Mouse (Mus musculus) cerebellum, adult 18-20 months (tissue): ENCODE measurements around the gene Aim2.

Experiments used
- DNase-seq, 2 experiments: peaks; one replicate each; pipeline ENCODE4 v3.0.0; 2021

Gene Aim2

DNA sequence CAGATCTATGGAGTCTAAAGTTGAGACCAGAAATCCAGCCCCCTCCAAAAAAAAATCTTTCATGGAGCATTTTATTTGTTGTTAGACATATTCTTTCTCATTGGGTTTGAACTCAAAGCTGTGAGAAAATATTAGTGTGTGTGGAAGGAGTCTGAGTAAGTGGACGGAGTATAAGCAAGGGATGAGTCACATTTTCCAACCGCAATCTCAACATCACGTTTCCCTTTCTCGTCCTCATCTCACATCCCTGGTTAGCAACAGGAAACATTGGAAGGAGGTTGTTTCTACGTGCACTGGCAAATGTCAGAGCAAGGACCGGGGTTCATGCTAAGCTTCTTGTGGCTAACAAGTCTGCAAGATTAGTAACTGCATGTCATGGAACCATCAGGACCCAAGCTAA, 41.1 kb downstream of the Aim2 start:
- DNase-seq: no peak

DNA sequence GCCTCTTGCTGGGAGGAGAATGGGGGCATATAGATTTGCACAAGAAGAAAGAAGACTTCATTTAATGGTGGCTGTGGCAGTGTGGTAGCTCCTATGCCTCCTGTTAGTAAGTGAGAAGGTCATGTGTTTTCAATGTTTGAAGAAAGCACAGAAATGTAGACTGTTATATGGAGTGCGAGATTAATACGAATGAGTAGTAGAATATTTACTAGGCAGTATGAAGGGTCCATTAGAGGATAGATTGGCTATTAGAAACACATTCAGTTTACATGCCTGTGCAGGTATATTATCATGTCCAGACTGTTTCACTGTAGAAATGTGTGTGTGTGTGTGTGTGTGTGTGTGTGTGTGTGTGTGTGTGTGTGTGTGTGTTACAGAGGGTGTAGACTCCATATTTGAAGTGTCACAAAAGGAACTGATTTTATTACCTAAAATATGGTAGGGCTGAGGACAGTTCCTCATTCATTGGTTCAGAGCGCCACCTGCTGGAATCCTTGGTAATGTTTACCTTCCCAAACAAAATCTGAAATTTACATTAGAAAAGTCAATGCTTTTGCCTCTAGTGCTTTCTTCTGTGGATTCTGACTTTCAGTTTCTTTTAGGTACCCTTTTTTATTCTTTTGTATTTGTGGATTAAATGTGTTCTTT, 47.8 kb downstream of the Aim2 start:
- DNase-seq: peak; percentile 74 to 83

DNA sequence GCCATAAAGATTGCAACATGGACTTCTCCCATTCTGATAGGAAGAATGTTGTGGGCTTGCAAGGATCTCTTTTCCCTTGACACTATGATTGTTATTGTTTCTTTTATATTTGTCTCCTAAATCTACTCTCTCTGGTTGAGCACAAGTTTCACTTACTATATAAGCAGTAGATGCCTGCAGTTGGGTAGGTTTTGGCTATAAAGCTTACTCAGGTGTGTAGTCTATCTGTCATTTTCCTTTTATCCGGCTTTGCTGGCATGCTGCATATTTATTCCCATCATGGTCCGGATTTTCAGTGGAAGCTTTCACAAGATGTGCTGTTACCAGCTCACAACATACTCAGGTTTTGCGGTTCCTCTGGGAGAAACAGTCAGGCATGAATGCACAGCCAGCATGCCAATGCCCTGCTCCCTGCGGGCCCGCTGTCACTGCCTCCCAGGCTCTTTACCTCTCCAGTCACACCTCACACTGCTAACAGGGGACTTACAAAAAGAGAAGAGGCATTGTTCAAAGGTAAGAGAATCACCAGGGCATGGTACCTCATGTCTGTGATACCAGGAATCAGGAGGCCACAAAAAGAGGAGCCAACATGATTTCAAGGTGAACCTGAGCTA, 54.1 kb downstream of the Aim2 start:
- DNase-seq: no peak

DNA sequence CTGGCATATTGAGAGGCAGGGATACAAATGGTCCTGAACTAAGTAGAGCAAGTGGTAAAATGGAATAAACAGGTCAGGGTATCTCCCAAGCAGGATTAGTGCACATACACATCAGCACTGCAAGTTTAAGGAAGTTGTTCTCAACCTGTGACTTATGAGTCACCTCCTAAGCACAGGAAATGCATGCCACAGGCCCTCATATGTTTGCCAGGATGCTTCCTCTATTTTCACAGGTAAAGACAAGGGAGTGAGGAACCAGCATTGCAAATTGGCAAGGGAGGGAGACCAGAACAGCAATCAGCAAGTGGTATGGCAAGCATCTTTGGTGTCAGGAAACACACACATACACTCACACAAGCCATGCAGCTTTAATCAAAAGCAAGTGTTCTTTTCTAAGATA, 58.4 kb downstream of the Aim2 start:
- no peak for DNase-seq

DNA sequence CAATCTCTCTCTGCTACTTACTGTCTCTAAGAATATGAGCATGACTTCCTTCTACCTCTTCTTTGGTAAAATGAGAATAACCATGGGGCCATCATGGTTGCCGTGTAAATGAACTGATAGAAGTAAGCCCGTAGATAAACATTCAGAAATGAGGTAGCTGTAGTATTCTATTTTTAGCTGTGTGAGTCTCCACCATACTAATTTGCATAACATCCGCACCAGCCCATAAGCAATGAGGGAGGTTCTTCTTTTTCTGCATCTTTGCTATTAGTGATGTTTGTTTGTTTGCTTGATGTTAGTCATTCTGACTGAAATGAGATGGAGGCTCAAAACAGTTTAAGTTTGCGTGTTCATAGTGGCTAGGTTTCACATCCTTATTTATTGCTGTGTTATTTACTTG, 61.2 kb downstream of the Aim2 start:
- no peak for DNase-seq

DNA sequence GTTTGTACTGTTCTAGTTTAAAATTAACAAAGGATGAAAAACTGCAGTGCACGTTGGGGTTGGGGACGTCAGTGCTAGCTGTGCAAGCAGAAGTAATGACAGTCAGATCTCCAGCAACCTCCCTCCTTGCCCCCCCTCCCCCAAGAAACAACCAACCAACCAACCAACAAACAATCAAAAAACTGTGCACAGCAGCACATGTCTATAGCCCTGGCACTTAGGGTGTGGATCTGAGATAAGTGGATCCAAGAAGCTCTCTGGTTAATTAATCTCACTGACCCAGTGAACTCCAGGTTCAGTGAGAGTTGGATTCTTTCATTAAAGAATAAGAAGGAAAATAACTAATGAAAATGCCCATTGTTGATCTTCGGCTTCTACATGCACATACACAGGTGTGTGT, 64.0 kb downstream of the Aim2 start:
- DNase-seq: no peak

DNA sequence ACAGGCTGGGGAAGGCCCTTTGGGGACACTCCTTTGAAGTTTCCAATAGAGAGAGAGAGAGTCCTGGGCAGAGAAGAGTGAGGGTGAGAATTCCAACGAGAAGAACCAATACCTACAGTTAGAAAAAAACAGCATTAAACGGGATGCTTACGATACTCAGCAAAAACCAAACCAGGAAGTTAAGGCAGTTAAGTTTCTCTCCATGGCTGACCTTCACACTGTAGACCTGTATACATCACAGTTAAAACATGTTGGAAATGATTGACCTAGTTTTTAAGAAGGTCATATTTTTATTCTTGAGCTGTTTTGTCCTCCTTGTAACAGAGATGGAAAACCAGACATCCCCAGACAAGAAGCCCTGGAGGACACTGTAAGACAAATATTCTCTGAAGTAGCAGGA, 67.8 kb downstream of the Aim2 start:
- no peak for DNase-seq

DNA sequence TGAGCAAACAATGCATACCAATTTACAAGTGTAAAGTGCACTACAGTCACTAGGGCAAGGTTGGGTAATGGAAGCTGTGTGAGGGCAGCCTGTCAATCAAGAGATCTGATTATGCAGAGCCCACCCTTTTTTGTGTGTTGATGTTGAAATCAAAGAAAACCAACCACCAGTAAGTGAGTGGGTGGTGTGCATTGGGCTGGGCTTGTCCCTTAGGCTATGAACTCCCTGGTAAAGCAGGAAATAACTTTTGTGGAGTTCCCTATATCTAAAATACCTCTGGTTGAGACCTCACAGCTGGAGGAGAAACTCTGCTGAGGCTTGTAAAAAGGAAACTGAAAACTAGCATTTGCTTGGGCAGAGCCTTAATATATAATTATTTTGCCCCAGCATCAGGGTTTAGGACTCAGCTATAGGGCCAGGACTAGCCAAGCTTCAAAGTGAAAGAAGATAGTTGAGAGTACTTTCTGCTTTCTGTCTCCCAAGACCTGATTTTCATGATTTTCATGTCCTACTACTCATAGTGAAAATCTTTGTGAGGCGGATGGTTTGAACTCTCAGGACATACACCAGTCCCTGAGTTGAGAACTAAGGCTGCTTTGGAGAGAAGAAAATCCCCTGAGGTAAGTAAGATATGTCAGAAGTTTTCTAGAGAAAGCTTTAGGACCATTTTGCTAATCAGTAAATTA, 68.4 kb downstream of the Aim2 start:
- no peak for DNase-seq

DNA sequence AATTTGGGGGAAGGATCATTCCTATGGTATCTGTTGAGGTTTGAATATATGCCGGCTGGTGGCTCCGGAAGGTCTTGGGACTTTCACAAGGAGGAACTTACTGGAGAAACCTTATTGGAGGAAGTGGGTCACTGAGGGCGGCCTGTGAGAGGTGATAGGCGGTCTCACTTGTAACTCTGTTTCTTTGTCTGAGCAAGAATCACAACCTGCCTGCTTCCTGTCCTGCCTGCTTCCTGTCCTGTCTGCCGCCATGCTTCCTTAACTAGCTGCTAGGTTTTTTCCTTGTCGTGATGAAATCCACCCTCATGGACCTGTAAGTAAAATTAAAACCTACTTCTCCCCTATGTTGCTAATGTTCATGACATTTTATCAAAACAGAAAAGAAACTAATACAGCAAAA, 69.7 kb downstream of the Aim2 start:
- DNase-seq: no peak

DNA sequence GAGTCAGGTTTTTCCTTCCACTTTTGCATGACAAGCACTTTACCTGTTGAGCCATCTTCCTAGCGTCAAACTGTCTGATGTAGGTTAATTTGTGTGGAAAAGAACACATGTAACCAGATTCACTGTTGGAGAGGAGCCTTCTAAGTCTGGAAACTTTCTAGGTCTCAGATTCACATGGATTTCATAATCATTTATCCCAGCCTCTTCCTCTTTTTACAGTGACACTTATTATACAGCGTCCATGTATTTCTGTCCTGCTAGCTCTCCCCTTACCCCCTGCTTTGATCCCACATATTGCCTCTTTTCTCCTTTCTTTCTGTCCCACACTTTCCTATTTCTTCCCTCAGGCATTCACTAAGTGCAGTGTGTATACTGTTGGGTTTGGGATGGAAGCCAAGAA, 75.7 kb downstream of the Aim2 start:
- DNase-seq: no peak

DNA sequence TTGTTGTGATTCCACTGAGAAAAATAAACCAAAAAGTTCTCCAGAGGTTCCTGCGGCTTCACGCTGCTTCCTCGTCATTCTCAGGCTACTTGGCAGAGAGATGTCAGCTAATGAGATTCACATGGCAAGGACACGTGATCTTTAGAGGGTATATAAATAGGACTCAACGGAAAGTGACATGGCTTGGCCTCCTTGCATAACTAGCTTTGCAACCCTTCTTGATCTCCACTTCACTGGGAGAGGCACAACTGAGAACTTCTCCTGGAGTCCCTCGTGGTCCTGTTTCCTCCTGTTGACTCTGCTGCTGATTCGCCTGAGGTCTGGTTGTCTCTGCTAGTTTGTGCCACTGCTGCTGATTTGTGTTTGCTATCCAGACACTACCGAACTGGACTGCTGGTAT, 76.7 kb downstream of the Aim2 start:
- no peak for DNase-seq

DNA sequence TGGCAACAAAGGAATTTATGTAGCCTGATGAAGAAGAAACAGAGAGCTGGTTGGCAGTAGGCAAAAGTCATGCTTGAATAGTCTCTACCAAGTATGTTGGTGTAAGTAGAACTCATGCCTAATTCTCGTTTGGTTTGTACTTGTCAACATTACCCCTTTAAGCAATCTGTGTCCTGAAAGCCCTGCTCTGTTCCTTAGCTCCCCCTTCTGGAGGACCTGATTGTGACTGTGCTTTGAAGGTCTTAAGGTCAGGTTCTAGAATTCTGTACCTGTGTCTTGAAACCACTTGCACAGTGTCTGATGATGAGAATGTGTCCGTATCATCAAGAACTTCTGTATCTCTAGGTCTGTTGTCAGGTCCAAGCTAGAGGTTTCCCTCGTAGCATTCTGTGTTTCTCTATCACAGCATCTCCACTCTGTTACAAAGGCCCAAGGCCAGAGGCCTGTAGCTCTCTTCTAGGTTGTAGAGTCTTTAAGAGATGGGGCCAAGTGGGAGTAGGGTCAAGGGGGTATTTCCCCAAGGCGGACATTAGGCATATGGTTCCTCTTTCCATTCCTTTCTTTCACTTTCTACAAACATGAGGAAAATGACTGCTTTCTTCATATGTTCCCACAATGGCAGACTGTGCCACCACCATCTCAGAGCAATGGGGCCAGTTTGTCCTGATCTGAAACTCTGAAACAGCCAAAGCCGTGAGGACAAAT, 79.5 kb downstream of the Aim2 start:
- DNase-seq: no peak

DNA sequence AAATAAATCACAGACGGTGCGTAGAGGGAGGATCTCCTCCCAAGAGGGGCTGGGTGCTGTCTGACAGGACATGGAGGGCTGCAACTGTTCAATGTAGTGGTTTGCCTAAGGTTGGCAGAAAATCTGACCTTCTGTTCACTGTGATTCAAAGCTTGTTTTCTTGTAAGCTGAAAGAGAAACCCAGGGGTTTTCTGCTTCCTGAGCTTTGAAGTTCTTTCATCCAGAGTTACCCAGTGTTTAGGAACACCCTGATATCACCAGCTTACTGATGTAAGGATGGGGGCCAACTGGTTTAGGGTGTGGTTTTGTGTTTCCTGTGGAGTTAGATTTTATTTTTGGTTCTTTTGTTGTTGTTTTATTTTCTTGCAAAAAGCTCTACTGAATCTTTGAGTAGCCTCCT, 81.7 kb downstream of the Aim2 start:
- no peak for DNase-seq

DNA sequence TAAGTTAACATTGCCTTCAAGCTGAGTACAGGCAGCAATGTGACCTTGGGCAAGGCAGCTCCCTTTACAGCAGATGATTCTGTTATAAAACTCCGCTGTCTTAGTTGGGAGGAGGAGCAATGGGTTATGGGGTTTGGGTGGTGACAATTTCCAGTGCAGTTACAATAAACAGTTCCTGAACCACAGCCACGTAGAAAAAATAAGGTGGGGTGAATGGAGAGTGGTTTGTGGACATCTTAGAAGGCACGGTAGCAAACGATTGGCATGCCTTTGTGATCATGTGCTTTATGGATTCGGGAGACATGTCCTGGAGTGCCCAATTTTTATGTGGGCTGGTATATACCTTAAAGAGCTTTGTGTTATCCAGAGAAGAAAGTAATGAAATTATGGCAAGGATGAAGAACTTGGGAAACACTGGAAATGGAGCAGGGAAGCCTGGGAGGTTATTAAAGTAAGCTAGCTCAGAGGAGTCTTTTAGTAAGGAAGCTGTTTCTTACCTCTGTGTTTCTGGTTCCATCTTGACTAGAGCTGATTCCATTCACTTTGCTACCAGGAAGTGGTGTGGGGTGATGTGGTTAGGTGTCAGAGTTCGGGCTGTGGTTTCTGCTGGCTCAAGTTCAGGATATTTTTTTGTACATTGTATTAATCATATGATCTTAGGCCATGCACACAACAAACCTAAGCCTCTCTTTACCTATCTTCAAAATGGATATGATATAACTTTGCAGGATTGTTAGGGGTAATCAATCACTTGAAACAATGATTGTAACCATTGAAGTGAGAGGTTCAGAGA, 86.7 kb downstream of the Aim2 start:
- no peak for DNase-seq

DNA sequence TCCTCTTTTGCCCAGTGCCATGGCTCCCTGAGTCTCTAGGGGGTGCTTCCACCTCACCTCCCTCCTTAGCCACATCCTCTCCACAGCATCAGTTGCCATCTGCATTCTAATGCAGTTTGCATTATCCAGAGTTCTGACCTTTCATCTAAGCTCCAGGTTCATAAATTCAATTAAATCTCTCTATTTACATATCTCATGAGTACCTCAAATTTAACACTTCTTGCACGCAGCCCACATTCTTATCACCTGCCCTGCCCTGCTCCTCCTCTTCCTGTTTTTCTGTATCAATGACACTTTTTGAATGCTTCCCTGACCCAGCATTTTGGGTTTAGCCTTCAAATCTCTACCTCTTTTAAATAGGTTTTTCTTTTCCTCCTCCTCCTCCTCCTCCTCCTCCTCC, 90.0 kb downstream of the Aim2 start:
- DNase-seq: no peak

DNA sequence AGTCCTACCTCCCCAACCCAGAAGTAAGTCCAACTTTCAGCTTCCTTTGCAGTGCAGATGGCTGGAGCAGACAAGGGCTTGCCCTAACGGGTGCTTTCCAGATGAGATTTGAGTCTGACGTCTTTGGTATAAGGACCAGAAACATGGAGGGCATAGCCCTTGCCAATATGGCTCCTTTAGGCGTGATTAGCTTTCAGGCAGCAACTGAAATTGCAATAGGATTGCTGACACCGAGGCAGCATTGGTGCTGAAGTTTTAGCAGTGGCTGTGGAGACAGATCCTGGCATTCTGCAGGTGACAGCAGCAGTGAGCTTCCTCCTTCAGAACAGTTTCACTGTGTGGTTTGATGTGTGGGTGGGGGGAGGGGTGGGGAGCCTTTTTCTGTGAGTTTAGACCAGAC, 90.5 kb downstream of the Aim2 start:
- DNase-seq: no peak

DNA sequence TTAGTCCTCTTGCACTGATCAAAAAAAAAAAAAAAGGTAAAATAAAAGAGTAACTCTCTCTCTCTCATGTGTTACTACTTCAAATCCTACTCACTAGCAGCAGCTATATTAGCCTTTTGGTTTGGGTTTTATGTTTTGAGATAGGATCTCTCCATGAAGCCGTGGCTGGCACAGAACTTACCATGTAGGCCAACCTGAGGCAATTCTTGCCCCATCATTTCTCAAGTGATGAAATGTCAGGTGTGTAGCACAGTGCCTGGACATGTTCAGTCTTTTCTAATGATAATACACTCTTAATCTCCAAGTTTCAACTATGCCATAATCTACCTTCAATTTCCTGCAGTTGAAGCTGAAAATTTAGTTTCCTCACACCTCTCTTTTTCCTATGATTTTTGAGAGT, 92.4 kb downstream of the Aim2 start:
- no peak for DNase-seq

DNA sequence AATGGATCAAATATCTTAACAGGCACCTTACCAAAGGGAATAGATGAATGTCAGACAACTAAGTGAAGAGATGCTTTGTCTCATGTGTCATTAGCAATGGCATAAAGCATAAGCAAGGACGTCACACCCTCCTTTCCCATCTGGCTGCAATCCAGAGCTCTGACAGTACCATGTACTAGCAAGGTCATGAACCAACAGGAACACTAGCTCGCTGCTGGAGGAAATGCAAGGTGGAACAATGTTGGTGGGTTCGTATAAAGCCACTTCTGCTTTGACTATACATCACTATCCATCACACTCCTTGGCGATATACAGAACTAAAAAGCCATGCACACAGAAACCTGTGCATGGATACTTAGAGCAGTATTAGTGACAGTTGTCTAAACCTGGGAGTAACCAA, 96.4 kb downstream of the Aim2 start:
- no peak for DNase-seq

DNA sequence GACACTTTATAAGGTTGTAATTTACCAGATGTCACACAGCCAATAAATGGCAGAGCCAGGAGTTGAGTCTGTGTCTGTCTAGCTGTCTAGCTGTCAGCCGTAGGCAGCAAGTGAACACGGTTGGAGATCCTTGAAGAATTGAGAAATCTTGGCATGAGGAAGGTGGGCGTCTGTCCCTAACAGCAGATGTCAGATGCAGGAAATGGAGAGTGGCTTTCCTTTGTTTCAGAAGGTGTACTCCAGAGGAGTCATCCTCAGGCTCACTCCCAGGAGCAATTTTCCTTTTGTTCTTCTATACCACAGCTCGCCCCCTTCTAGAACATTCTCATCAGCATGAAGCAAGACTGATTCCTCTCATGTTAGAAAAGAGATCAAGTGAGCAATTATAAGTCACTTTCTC, 99.9 kb downstream of the Aim2 start:
- no peak for DNase-seq

DNA sequence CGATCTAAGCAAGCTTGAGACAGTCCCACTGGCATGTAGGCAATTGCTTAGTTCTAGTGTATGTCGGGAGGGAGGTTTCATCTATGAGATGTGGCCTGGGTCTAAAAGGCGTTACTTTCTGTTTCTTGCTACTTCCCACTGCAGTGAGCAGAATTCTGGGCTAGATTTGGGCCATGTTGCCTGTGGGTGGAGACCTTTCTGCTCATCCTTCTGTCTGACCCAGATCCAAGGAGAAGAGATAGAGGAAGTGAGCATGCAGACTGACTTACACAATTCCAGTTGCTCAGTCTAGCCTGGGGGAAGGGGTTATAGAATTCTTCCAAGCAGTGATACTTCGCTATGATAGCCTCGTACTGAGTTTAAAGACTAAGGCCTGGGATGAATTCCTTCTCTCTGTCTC, 101.0 kb downstream of the Aim2 start:
- DNase-seq: no peak

DNA sequence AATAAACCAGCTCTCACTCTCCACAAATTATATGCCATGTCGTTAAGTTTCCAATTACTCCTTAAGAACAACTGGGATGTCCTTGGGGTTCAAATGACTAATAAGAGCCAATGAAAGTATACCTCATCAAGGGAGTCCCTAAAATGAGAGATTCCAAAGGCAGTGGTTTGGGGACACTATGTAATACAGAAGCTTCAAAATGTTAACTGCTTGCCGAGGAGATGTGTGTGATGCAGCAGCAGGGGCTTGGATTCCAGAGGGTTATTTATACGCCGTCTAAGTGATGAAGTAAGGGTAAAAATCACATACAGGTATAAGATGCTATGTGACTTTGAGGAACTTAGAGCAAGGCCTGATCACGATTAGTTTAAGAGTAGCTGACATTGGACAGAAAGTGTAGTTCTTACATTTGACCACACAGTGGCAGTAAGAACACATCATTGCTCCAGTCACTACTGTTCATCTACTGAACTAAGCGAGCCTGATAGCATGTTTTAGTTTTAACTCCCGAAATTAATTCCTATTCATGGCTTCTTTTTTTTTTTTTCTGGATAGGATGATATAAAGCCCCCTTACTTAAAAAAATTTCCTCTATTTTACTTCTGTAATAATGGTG, 105.6 kb downstream of the Aim2 start:
- peak; percentile 16 to 20 for DNase-seq

DNA sequence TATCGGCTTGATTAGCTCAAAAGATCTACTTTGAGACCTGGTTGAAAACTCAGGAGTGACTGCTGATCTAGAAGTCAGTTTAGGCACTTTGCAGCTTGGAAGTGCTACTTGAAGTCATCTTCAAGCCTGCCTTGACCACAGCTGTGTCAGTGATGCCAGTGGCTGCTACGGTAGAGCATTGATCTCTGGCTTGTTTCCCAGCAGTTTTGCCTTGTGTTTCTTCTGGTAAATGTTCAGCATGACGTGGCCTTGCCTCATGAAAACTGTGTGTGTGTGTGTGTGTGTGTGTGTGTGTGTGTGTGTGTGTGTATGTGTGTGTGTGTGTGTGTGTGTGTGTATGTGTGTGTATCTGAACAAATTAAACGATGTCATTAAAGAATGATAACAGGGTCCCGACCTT, 106.1 kb downstream of the Aim2 start:
- DNase-seq: no peak
